Mouse (Mus musculus) limb, embryonic 11.5 days (tissue): Measurements from ENCODE around the gene Npr3. TPM values are rescaled to one million over a fixed set of nuclear protein-coding genes. Genes with fewer than 3 reads are reported as not detected.

Experiments used
- ATAC-seq: fragments of 200-750 bp; cut with Nextera tagmentation; 2 replicates; pipeline ENCODE4 v1.8.0; 2017; ENCODE audit warnings: low read depth; ENCODE audit not compliant: insufficient number of reproducible peaks, low FRiP score, low TSS enrichment
- DNase-seq: peaks from one replicate; pipeline ENCODE4 v3.0.0-alpha.2; 2015; ENCODE audit warnings: low spot score
- H3K27ac ChIP-seq: fragments of 300-500 bp; sonication (generic); replicated peaks from 2 replicates; pipeline ENCODE4 v1.5.1; 2014; ENCODE audit warnings: low read depth, mild to moderate bottlenecking, low read length
- H3K27me3 ChIP-seq: fragments of 300-500 bp; sonication (generic); 2 replicates; pipeline ENCODE4 v1.6.1; 2014; ENCODE audit warnings: mild to moderate bottlenecking, low read length, mixed read lengths; ENCODE audit not compliant: control insufficient read depth, insufficient read depth
- H3K36me3 ChIP-seq: fragments of 300-500 bp; sonication (generic); 2 replicates; pipeline ENCODE4 v1.6.1; 2014; ENCODE audit warnings: mild to moderate bottlenecking, low read length, moderate library complexity, mixed read lengths; ENCODE audit not compliant: control insufficient read depth, insufficient read depth
- H3K4me1 ChIP-seq: fragments of 300-500 bp; sonication (generic); 2 replicates; pipeline ENCODE4 v1.6.1; 2014; ENCODE audit warnings: low read length, mixed read lengths; ENCODE audit not compliant: control insufficient read depth, insufficient read depth
- H3K4me2 ChIP-seq: fragments of 300-500 bp; sonication (generic); 2 replicates; pipeline ENCODE4 v1.6.1; 2014; ENCODE audit warnings: low read depth, mild to moderate bottlenecking, moderate library complexity; ENCODE audit not compliant: severe bottlenecking
- H3K4me3 ChIP-seq: fragments of 300-500 bp; sonication (generic); 2 replicates; pipeline ENCODE4 v1.5.1; 2014; ENCODE audit warnings: low read depth, low read length
- H3K9ac ChIP-seq: fragments of 300-500 bp; sonication (generic); 2 replicates; pipeline ENCODE4 v1.6.1; 2014; ENCODE audit warnings: mild to moderate bottlenecking, low read length
- H3K9me3 ChIP-seq: fragments of 300-500 bp; sonication (generic); 2 replicates; pipeline ENCODE4 v1.6.1; 2016; ENCODE audit warnings: low read length; ENCODE audit not compliant: control insufficient read depth
- WGBS: fragments of 180-500 bp; shearing (Covaris S2); extraction: QIAGEN DNeasy Blood & Tissue Kit; methylation state at CpG from one replicate; pipeline ENCODE4 v1.1.7; 2014; 5-methylcytosine and 5-hydroxymethylcytosine counted together
- polyA plus RNA-seq: library from polyadenylated mRNA; unstranded; fragments of >200 nt; fragmentation: Nextera tagmentation; extraction: Ambion mirVana; gene quantifications from 2 replicates; pipeline ENCODE4 v1.2.1, GENCODE M21; 2014

The Npr3 gene
- 1.8 and 2.2 TPM in 2 replicates for polyA plus RNA-seq

- Histone ChIP-seq H3K4me2 (peak within 1 kb of the TSS; percentile 87), H3K27me3 (peaks cover 42% of the 10 kb centered on the region), H3K4me1 (peaks cover 28% of the 10 kb centered on the region), H3K27ac (no peak within 1 kb of the TSS), H3K9me3 (no peaks in the 10 kb centered on the region), H3K36me3 (no peaks in the 10 kb centered on the region), H3K4me3 (peak within 1 kb of the TSS; percentile 32), H3K9ac (0 out of 2 replicates have a peak within 1 kb of the TSS, but pooled peaks have one; percentile 30)
- ATAC-seq (no peak), DNase-seq (peak; percentile 71)
- under 1% methylated on average over 42 of the region's 42 CpGs for WGBS
Observed at GRCm38 (mm10) chr15:11906571-11907531, at the start of gene Npr3. Npr3 (minus strand) TSS chr15:11907287.

- DNase-seq, result no peak
- H3K4me2 ChIP-seq, result no peak overlapping the region
- no peak for ATAC-seq
- WGBS, result 84% methylated on average over 7 of the region's 7 CpGs
- no peaks in the 10 kb centered on the region for H3K4me1 ChIP-seq
- H3K9ac ChIP-seq, result no peak overlapping the region
- H3K27me3 ChIP-seq, result no peaks in the 10 kb centered on the region
- H3K9me3 ChIP-seq, result no peaks in the 10 kb centered on the region
- no peak overlapping the region for H3K27ac ChIP-seq
- H3K36me3 ChIP-seq, result no peaks in the 10 kb centered on the region
- no peak overlapping the region for H3K4me3 ChIP-seq
Observed at GRCm38 (mm10) chr15:11956129-11956528, 49.0 kb upstream of the Npr3 start.

GRCm38 (mm10) chr15:11954190-11954589 is 47.1 kb upstream of the Npr3 start:
- Histone ChIP-seq H3K4me1 (no peaks in the 10 kb centered on the region), H3K9me3 (no peaks in the 10 kb centered on the region), H3K27ac (no peak overlapping the region), H3K4me2 (no peak overlapping the region), H3K36me3 (no peaks in the 10 kb centered on the region), H3K27me3 (no peaks in the 10 kb centered on the region), H3K4me3 (no peak overlapping the region), H3K9ac (no peak overlapping the region)
- ATAC-seq (no peak), DNase-seq (no peak)
- whole genome bisulfite sequencing, result 58% methylated on average over 4 of the region's 4 CpGs

GRCm38 (mm10) chr15:11952159-11952558 is 45.1 kb upstream of the Npr3 start:
- no peaks in the 10 kb centered on the region for H3K9me3 ChIP-seq
- H3K4me2 ChIP-seq, result no peak overlapping the region
- no peak overlapping the region for H3K27ac ChIP-seq
- DNase-seq (no peak), ATAC-seq (no peak)
- H3K4me3 ChIP-seq, result no peak overlapping the region
- H3K9ac ChIP-seq, result no peak overlapping the region
- no peaks in the 10 kb centered on the region for H3K4me1 ChIP-seq
- WGBS, result 80% methylated on average over 3 of the region's 3 CpGs
- H3K27me3 ChIP-seq, result no peaks in the 10 kb centered on the region
- no peaks in the 10 kb centered on the region for H3K36me3 ChIP-seq

GRCm38 (mm10) chr15:11951181-11951580 is 44.1 kb upstream of the Npr3 start:
- WGBS, result 92% methylated on average over 7 of the region's 7 CpGs
- ATAC-seq, result no peak
- Histone ChIP-seq H3K4me3 (no peak overlapping the region), H3K27ac (no peak overlapping the region), H3K27me3 (no peaks in the 10 kb centered on the region), H3K9me3 (no peaks in the 10 kb centered on the region), H3K4me1 (no peaks in the 10 kb centered on the region), H3K36me3 (no peaks in the 10 kb centered on the region), H3K9ac (no peak overlapping the region), H3K4me2 (no peak overlapping the region)
- DNase-seq, result no peak

GRCm38 (mm10) chr15:11950144-11950543 is 43.1 kb upstream of the Npr3 start:
- 90% methylated on average over 10 of the region's 10 CpGs for WGBS
- H3K9me3 ChIP-seq, result no peaks in the 10 kb centered on the region
- H3K27me3 ChIP-seq, result no peaks in the 10 kb centered on the region
- no peaks in the 10 kb centered on the region for H3K4me1 ChIP-seq
- H3K9ac ChIP-seq, result no peak overlapping the region
- no peak for DNase-seq
- H3K4me3 ChIP-seq, result no peak overlapping the region
- H3K27ac ChIP-seq, result no peak overlapping the region
- H3K4me2 ChIP-seq, result no peak overlapping the region
- ATAC-seq, result no peak
- H3K36me3 ChIP-seq, result no peaks in the 10 kb centered on the region

- WGBS, result 89% methylated on average over 3 of the region's 3 CpGs
- no peak overlapping the region for H3K4me2 ChIP-seq
- no peak for DNase-seq
- H3K27me3 ChIP-seq, result no peaks in the 10 kb centered on the region
- H3K9me3 ChIP-seq, result no peaks in the 10 kb centered on the region
- H3K9ac ChIP-seq, result no peak overlapping the region
- H3K4me1 ChIP-seq, result no peaks in the 10 kb centered on the region
- no peaks in the 10 kb centered on the region for H3K36me3 ChIP-seq
- ATAC-seq, result no peak
- H3K4me3 ChIP-seq, result no peak overlapping the region
- H3K27ac ChIP-seq, result no peak overlapping the region
Observed at GRCm38 (mm10) chr15:11949490-11949889, 42.4 kb upstream of the Npr3 start.

- H3K27me3 ChIP-seq, result no peaks in the 10 kb centered on the region
- no peak overlapping the region for H3K27ac ChIP-seq
- no peaks in the 10 kb centered on the region for H3K36me3 ChIP-seq
- 53% methylated on average over 5 of the region's 5 CpGs for WGBS
- no peaks in the 10 kb centered on the region for H3K4me1 ChIP-seq
- no peak for DNase-seq
- no peak overlapping the region for H3K4me2 ChIP-seq
- H3K9ac ChIP-seq, result no peak overlapping the region
- no peak for ATAC-seq
- no peaks in the 10 kb centered on the region for H3K9me3 ChIP-seq
- no peak overlapping the region for H3K4me3 ChIP-seq
Observed at GRCm38 (mm10) chr15:11940855-11941254, 33.8 kb upstream of the Npr3 start.
